Mouse (Mus musculus): ENCODE measurements at regions not wholly inside any gene's neighbourhood (a gene's known extent, or its start where the extent isn't known, plus 50 kb on each side); places are given as distances from the start of the nearest gene placed in this dataset.
"Not testable (repeated sequence)": the region's sequence is repeated elsewhere in the genome, so short reads cannot be mapped to it uniquely, and the experiment has no call there.

DNA sequence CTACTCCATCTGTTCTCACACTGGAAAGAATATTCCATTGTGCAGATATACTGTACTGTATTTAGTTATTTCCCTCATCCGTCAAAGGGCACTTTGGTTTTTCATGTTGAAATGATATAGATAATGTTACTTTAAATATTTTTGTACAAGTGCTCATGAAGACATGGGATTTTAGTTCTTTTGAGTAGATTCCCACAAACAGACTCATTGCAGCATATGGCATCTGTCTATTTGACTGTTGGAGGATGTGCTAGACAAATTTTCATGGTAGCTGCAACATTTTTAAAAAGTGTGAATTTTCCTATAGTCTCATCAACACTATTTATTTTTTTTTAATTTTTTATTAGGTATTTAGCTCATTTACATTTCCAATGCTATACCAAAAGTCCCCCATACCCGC lies 502.5 kb downstream of the Hdgfl1 start:
- DNase-seq (ENCODE audit: low spot score in 2 of 2): no peak

DNA sequence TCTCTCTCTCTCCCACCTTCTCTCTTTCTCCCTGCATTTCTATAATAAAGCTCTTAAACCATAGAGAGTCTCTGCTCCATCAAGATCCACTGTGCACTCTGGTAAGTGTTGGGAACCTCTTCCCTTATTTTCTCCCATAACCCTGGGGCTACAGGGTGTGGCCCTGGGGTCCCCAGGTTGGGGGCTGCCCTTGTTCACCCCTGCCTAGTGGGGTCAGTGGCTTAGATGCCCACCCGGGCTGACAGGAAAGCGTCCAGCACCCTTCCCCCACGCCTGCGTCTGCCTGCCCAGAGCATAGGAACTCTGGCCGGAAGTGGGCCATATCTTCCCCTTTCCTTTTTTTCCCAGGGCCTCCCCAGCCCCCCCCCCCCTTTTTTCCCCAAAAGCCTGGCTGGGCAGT lies 534.0 kb downstream of the Hdgfl1 start:
- no peak for DNase-seq (ENCODE audit: low spot score in 2 of 2)

DNA sequence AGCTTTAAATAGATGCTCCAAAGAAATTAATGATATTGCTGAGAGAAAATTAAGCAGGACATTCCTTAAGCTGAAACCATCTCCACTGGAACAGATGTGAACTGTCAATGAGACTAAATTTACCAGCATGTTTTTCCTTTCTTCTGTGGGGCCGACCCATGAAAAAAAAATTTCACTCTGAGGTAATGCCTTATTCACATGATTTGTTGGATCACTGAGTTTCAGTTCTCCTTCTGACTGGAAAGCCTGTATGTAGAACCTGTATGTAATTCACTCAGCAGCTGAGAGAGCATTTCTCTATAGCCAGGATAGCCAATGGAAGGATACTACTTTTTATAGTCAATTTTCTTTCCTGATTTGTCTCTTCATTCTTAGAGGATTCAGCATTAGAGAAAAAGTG lies 535.3 kb downstream of the Hdgfl1 start:
- no peak for DNase-seq (ENCODE audit: low spot score in 2 of 2)

DNA sequence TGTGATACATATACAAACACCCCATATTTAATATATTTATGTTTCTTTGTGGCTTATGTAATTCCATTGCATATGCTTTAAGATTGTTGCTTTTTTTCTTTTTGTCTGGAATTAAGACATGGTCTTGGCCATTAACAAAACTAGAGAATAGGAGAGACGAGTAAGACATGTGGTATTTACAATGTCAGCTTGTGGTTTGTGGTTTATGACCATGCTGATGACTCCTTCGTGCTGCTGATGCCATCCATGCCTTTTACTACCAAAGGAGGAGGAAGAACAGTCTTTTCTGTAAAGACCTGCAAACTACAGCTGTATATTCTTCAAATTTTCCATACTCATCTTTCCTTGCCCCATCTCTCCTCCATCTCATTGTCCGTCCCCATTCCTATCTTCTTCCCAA lies 552.7 kb downstream of the Hdgfl1 start:
- no peak for DNase-seq (ENCODE audit: low spot score in 2 of 2)

DNA sequence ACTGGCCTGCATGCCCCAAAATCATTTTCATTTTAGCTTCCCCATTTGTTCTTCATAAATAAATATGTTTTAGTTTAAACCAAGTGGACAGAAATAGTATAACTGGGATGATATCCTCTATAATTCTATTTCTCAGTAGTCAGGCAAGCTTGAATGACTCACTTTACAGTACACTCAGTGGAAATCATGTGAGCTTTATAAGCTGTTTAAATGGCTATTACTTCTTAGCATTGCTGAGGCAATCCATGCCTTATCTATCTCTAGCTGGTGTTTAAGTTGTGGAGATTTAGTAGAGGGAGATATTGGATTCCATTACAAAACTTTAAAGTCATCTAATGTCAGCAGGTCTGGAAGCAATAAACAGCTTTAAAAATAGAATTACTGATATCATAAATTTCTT lies 553.4 kb downstream of the Hdgfl1 start:
- DNase-seq (ENCODE audit: low spot score in 2 of 2): no peak

GRCm38 (mm10) chr13:26205532-26206105 lies 564.3 kb downstream of the Hdgfl1 start:
- DNase-seq (ENCODE audit: low spot score in 2 of 2): no peak

DNA sequence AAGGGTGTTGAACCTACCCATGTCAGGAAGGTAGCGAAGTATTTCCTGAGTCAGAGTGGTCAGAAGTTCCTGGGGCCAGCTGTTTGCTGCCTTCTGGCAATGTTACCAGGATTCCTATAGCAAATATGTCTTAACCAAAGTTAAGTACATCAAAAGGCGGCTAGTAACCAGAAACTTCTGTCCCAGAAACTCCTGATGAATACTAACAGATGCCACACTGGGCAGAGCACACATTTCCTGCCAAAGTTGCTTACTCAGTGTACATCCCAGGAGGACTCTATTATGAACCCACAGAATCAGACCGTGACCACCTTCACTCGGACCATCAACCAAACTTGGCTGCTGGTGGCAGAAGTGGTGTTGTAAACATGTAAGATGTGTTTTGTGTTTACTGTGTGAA lies 575.3 kb downstream of the Hdgfl1 start:
- no peak for DNase-seq (ENCODE audit: low spot score in 2 of 2)

GRCm38 (mm10) chr13:26183879-26184278 lies 586.1 kb downstream of the Hdgfl1 start:
- DNase-seq (ENCODE audit: low spot score in 2 of 2): no peak

DNA sequence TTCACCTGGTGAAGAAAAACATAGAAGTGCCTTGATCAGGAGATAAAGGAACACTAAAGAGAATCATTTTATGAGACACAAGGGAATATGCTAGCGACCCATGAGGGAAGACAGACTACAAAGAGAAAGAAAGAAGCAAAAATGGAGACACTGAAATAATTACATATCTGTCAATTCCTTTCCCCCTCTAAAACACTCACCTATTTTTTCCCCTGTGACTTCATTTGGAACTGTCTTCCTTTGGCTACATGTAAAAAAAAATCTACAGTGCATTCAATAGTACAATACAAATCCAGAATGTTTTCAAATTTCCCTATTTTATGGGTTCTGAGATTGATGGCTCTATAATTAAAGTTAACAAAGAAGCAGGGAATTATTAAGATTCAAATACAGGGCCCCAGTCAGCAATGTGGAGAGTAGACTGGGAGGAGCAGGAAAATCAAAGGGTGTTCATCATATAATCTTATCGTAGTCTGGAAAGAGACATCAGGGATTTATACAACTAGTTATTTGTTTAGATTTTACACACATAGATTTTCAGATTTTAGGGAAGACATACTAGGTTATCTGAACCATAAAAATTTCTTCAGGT lies 598.0 kb downstream of the Hdgfl1 start:
- DNase-seq (ENCODE audit: low spot score in 2 of 2): no peak

GRCm38 (mm10) chr13:26169641-26170040 lies 600.3 kb downstream of the Hdgfl1 start:
- no peak for DNase-seq (ENCODE audit: low spot score in 2 of 2)

DNA sequence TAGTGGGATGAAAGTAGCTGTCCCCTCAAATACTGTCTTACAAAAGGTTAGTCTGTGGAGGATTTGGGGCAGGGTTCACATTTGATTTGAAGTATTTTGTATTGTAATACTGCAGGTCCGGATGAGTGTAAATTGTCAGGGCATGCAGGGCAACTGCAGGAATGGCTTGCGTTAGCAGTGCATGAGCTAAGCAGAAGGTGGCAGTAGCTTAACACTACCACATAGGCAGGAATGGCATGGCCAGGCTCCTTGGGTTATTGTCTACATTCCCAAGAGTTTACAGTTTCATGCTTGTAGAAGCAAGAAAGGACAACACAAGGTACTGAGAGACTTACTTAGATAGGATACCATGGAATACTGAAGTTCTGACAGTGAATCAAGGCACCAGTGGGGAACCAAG lies 611.3 kb downstream of the Hdgfl1 start:
- DNase-seq (ENCODE audit: low spot score in 2 of 2): no peak

DNA sequence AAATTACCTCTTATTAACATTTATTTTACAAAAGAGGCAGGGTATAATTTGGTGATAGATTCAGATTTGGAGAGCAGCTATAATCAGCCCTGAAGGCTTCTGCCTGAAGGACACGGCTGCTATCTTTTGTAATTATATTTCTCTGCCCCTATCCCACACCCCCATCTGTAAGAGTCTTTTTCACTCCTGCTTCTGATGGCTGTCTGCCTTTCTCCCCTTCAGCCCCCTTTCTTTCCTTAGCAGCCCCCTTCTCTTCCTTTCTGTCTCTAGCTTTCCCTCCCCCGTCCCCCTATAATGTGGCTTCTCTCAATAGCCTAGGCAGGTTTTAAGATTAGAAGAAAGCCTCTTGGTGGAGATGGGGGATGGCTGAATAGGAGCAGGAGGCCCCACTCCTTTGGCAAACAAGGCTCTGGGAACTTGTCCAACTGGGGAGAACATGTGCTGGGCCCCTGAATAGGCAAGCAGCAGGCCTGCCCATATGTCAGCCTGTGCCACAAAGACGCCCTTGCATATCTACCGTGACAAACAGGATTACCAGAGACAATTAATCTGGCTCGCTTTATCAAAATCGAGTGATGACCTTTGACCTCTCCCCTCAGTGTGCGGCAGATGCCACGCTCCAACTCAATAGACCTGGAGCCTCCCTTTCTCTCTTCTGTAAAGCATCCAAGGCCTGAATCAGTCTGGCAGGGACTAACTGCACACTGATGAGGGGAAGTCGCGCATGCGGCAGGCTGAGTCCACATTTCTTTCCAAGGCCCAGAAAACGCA lies 615.1 kb downstream of the Hdgfl1 start:
- DNase-seq (ENCODE audit: low spot score in 2 of 2): peak; percentile 59 to 70

- no peak for DNase-seq (ENCODE audit: low spot score in 2 of 2)
Observed at GRCm38 (mm10) chr13:26154251-26154650, 615.7 kb downstream of the Hdgfl1 start.

DNA sequence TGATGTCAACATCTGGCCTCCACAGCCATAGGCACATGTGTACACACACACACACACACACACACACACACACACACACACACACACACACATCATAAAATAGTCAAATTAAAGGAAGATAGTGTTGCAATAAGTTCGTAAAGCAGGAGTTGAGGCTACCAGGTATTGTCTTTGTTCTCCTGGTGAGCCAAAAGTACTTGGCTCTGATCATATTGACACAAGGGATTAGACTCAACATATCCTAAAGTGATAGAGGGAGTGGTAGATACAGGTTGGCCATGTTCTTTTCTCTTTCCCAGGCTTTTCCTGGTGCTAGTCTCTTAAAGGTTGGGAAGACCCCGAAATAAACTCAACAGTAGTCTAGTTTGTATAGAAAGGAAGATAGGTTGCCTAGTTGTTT lies 616.9 kb downstream of the Hdgfl1 start:
- no peak for DNase-seq (ENCODE audit: low spot score in 2 of 2)

GRCm38 (mm10) chr13:26150426-26150825 lies 619.5 kb downstream of the Hdgfl1 start:
- no peak for DNase-seq (ENCODE audit: low spot score in 2 of 2)

- no peak for DNase-seq (ENCODE audit: low spot score in 2 of 2)
Observed at GRCm38 (mm10) chr13:26142811-26143210, 627.2 kb downstream of the Hdgfl1 start.

DNA sequence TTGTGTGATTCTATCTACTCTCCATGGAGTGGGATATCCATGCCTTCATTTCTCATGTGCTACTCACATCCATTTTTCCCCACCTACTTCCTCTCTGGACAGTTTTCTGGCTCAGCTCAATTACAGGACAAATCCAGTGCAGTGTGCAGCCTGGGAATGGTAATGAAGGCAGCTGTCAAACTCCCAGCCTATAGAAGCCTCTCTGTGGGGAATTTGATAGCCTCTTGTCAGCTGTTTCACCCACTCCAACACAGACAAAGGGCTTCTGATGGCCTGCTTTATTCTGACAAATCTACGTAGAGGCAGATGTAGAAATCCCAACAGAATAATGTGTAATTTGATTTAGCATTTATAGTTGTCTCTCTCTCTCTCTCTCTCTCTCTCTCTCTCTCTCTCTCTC lies 650.6 kb downstream of the Hdgfl1 start:
- DNase-seq (ENCODE audit: low spot score in 2 of 2): no peak

DNA sequence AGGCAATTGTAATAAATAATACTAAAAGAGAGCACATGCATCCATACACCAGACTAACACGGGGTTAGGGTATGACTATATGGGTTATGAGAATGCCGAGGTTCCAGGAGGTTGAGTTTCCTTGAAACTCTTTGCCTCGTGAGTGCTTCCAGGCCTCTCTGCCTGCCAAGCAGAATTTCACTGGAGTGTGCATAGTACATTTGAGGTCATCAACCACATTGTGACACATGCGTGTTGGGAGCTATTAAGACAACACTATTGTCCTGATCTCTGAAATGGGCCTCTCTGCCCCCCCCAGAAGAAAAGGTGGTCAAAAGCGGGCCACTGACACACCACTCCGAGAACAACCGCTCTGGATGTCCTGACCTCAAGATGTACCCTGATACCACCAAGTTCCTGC lies 655.8 kb downstream of the Hdgfl1 start:
- DNase-seq (ENCODE audit: low spot score in 2 of 2): no peak

- DNase-seq (ENCODE audit: low spot score in 2 of 2): not testable (repeated sequence)
Observed at GRCm38 (mm10) chr13:26113723-26114122, 656.2 kb downstream of the Hdgfl1 start.

DNA sequence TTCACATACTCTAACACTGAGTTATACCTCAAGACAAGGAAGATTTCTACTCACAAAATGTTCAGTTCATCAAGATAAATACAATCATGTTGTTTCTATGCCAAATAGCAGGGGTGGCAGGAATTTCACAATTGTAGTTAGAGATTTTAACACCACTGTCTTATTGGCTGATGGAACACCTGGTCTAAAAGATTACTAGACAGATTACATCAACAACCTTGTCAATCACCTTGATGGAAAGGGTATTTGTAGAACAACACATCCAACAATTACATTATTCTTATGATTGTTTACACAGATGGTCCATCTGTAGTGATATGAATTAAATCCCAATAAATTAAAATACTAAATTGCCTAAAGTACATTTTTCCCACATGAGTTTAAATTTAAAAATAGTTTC lies 657.4 kb downstream of the Hdgfl1 start:
- DNase-seq (ENCODE audit: low spot score in 2 of 2): no peak

DNA sequence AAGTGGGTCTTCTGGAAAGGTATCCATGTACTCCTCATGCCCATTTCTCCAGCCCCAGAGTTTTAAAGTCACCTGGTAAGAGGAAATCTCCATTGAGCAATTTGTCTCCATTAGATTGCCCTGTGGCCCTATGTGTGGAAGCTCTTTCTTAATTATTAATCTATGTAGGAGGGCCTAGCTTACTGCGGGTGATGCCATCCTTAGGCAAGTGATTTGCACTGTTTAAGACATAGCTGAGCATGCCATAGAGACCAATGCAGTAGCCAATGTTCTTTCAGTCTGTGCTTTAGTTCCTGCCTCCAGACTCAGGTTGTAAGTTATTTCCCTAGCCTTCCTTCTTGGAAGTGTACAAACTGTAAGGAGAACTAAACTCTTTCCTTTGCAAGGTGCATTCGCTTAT lies 661.0 kb downstream of the Hdgfl1 start:
- DNase-seq (ENCODE audit: low spot score in 2 of 2): no peak

DNA sequence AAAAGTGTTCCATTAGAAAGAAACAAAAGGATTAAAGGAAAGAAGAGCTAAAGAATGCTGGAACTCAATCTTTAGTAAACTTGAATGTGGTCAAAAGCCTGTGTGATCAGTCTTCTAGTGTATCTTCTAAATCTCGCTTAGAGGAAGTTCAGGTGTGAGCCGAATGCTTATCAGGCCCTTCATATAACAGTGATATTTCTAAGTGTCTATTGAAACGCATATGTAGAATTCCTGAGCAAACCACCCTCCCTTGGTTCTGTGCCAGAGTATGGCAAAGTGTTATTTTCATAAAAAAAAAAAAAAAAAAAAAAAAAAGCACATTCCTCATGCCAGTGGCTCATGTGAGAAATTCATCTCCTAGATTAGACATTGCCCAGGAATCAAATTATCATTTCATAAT lies 681.2 kb downstream of the Hdgfl1 start:
- DNase-seq (ENCODE audit: low spot score in 2 of 2): no peak

- no peak for DNase-seq (ENCODE audit: low spot score in 2 of 2)
Observed at GRCm38 (mm10) chr13:26080814-26081213, 689.2 kb downstream of the Hdgfl1 start.

Data from frontal cortex, postnatal 10 days (tissue).